Mouse (Mus musculus): ENCODE measurements at regions not wholly inside any gene's neighbourhood (a gene's known extent, or its start where the extent isn't known, plus 50 kb on each side); places are given as distances from the start of the nearest gene placed in this dataset.
A peak's percentile ranks its signal among the peaks of the same experiment; 100 is the strongest.

DNA sequence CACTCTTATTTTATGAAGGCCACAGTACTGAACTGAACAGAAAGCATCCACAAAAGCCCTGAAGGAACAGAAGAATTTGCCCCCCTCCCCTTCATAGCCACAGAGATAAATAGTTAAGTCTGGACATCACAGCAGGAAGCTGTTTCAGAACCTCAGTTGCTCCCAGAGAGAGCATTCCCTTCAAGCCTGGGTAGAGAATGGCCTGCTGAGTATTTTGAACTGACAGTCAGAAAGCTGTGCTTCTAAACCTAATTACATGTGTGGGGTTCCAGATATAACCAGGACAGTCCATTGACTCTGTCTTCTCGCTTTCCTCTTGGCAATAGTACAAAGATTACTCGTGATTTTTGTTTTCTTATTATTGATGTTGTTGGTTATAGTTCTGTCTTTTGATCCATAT, 376.4 kb upstream of the Dph6 start:
- TF ChIP-seq TCF12 (IDR thresholded peaks at IDR 0.05; ENCODE audit: low read depth, low read length), result no peak
- no peak for TF ChIP-seq ZC3H11A (IDR thresholded peaks at IDR 0.05; ENCODE audit: low read depth, low read length)
- TF ChIP-seq SMC3 (IDR thresholded peaks at IDR 0.05; ENCODE audit: low read depth, low read length), result no peak
- TF ChIP-seq MYC (IDR thresholded peaks at IDR 0.05; ENCODE audit: low read depth, low read length), result no peak
- TF ChIP-seq POLR2AphosphoS5 (IDR thresholded peaks at IDR 0.05; ENCODE audit: borderline replicate concordance, low read depth, low read length), result no peak
- TF ChIP-seq GABPA (IDR thresholded peaks at IDR 0.05; ENCODE audit: low read depth, low read length), result no peak
- no peak for TF ChIP-seq POLR2A (IDR thresholded peaks at IDR 0.05; ENCODE audit: control insufficient read depth in 1 of 2, insufficient read depth in 1 of 2, low read depth in 1 of 2, low read length in 2 of 2, poor library complexity in 1 of 2)
- no peak for TF ChIP-seq ETS1 (IDR thresholded peaks at IDR 0.05; ENCODE audit: low read depth, low read length)
- no peak for TF ChIP-seq USF1 (IDR thresholded peaks at IDR 0.05; ENCODE audit: low read depth, low read length)
- TF ChIP-seq ZNF384 (IDR thresholded peaks at IDR 0.05; ENCODE audit: low read depth, low read length), result no peak
- TF ChIP-seq SIN3A (IDR thresholded peaks at IDR 0.05; ENCODE audit: low read length), result no peak
- no peak overlapping the region for H3K27ac ChIP-seq (ENCODE audit: control insufficient read depth, low read depth, low read length)
- no peaks in the 10 kb centered on the region for H3K79me2 ChIP-seq (ENCODE audit: control insufficient read depth, insufficient read depth, low read length, poor library complexity)
- H3K4me3 ChIP-seq (ENCODE audit: control insufficient read depth in 1 of 2, insufficient read depth in 1 of 2, low read depth in 2 of 2, low read length in 2 of 2), result no peak overlapping the region
- H3K4me1 ChIP-seq (ENCODE audit: control insufficient read depth in 1 of 2, insufficient read depth in 2 of 2, low read length in 2 of 2), result peaks cover 0 to 2% of the 10 kb centered on the region in 2 experiments
- no peaks in the 10 kb centered on the region for H3K9me3 ChIP-seq (replicated peaks; ENCODE audit: insufficient read depth, low read length)
- no peak overlapping the region for H3K9ac ChIP-seq (ENCODE audit: control insufficient read depth, low read depth, low read length, poor library complexity, severe bottlenecking)
- peaks cover 0 to 3% of the 10 kb centered on the region in 2 experiments; a peak in 2 of 4 replicates for H3K36me3 ChIP-seq (ENCODE audit: control insufficient read depth in 1 of 2, insufficient read depth in 2 of 2, low read length in 2 of 2)
- no peaks in the 10 kb centered on the region; a peak in 1 of 4 replicates for H3K27me3 ChIP-seq (ENCODE audit: control insufficient read depth in 1 of 2, insufficient read depth in 2 of 2, low read length in 2 of 2)
- no peak for DNase-seq (ENCODE audit: low read depth, low spot score)

DNA sequence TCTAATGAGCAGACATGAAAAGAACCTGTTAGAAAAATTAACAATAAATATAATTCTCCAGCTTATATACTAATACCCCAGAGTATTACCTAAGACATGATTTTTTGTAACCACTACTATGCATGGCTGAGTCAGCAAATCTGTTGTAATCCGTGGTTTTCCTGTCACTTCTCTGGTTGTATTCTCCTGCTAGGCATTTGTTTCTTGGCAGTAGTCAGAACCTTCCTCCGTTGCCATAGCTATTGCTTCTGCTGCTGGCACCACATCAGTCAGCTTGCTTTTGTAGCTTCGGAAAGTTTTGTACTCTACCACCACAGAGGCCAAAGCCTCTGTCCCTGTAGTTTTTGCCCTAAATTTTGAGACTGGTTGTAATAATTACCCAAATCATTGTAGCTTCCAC, 381.4 kb upstream of the Dph6 start:
- Histone ChIP-seq H3K27me3 (ENCODE audit: control insufficient read depth in 1 of 2, insufficient read depth in 2 of 2, low read length in 2 of 2) (no peaks in the 10 kb centered on the region; a peak in 1 of 4 replicates), H3K27ac (ENCODE audit: control insufficient read depth, low read depth, low read length) (no peak overlapping the region), H3K9me3 (replicated peaks; ENCODE audit: insufficient read depth, low read length) (no peaks in the 10 kb centered on the region), H3K9ac (ENCODE audit: control insufficient read depth, low read depth, low read length, poor library complexity, severe bottlenecking) (no peak overlapping the region), H3K4me1 (ENCODE audit: control insufficient read depth in 1 of 2, insufficient read depth in 2 of 2, low read length in 2 of 2) (no peaks in the 10 kb centered on the region), H3K79me2 (ENCODE audit: control insufficient read depth, insufficient read depth, low read length, poor library complexity) (no peaks in the 10 kb centered on the region), H3K36me3 (ENCODE audit: control insufficient read depth in 1 of 2, insufficient read depth in 2 of 2, low read length in 2 of 2) (no peaks in the 10 kb centered on the region), H3K4me3 (ENCODE audit: control insufficient read depth in 1 of 2, insufficient read depth in 1 of 2, low read depth in 2 of 2, low read length in 2 of 2) (no peak overlapping the region)
- DNase-seq (ENCODE audit: low read depth, low spot score), result no peak
- TF ChIP-seq BHLHE40 (IDR thresholded peaks at IDR 0.05; ENCODE audit: borderline replicate concordance, low read depth, low read length) (no peak), MAFK (IDR thresholded peaks at IDR 0.05; ENCODE audit: borderline replicate concordance, low read depth, low read length) (0 out of 2 replicates have a peak, but pooled peaks have one; percentile 19), NELFE (IDR thresholded peaks at IDR 0.05; ENCODE audit: low read depth, low read length) (no peak)

DNA sequence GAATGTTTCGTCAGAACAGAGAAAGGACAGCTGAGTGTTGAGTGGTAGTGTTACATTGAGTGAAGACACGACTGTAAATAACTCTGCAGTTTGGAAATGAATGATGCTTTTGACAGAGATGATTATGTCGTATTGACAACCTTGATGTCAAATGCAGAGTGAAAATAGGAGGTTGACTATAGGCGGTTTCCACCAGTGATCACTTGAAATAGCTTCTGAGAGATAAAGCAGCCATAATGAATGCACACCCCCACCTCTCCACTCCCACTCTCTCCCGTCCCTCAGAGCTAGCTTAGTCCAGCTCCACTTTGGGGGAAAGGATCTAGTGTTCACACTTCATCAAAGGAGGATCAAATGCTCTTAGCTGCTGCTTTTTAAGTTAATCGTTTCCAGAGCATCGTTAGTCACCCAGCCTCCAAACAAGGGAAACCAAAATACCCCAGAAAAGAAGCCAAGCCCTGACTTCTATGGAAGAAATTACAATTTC, 387.6 kb upstream of the Dph6 start:
- Histone ChIP-seq H3K79me2 (ENCODE audit: control insufficient read depth, insufficient read depth, low read length, poor library complexity) (no peaks in the 10 kb centered on the region), H3K4me3 (ENCODE audit: control insufficient read depth in 1 of 2, insufficient read depth in 1 of 2, low read depth in 2 of 2, low read length in 2 of 2) (no peak overlapping the region), H3K9ac (ENCODE audit: control insufficient read depth, low read depth, low read length, poor library complexity, severe bottlenecking) (no peak overlapping the region), H3K27me3 (ENCODE audit: control insufficient read depth in 1 of 2, insufficient read depth in 2 of 2, low read length in 2 of 2) (no peaks in the 10 kb centered on the region), H3K36me3 (ENCODE audit: control insufficient read depth in 1 of 2, insufficient read depth in 2 of 2, low read length in 2 of 2) (no peaks in the 10 kb centered on the region), H3K4me1 (ENCODE audit: control insufficient read depth in 1 of 2, insufficient read depth in 2 of 2, low read length in 2 of 2) (no peaks in the 10 kb centered on the region), H3K9me3 (replicated peaks; ENCODE audit: insufficient read depth, low read length) (no peaks in the 10 kb centered on the region), H3K27ac (ENCODE audit: control insufficient read depth, low read depth, low read length) (no peak overlapping the region)
- DNase-seq (ENCODE audit: low read depth, low spot score), result no peak
- TF ChIP-seq MAX (IDR thresholded peaks at IDR 0.05; ENCODE audit: low read length), result no peak
- no peak for TF ChIP-seq NRF1 (IDR thresholded peaks at IDR 0.05; ENCODE audit: insufficient read depth, low read depth, low read length, poor library complexity, severe bottlenecking)
- TF ChIP-seq TBP (IDR thresholded peaks at IDR 0.05; ENCODE audit: low read depth, low read length), result no peak
- TF ChIP-seq CHD2 (IDR thresholded peaks at IDR 0.05; ENCODE audit: low read length), result no peak
- TF ChIP-seq USF1 (IDR thresholded peaks at IDR 0.05; ENCODE audit: low read depth, low read length), result no peak
- TF ChIP-seq POLR2A (IDR thresholded peaks at IDR 0.05; ENCODE audit: control insufficient read depth in 1 of 2, insufficient read depth in 1 of 2, low read depth in 1 of 2, low read length in 2 of 2, poor library complexity in 1 of 2), result no peak
- no peak for TF ChIP-seq ZKSCAN1 (IDR thresholded peaks at IDR 0.05; ENCODE audit: low read depth, low read length)
- TF ChIP-seq MAZ (IDR thresholded peaks at IDR 0.05; ENCODE audit: low read depth, low read length), result no peak
- no peak for TF ChIP-seq E2F4 (IDR thresholded peaks at IDR 0.05; ENCODE audit: borderline replicate concordance, low read depth, low read length)
- no peak for TF ChIP-seq MAFK (IDR thresholded peaks at IDR 0.05; ENCODE audit: borderline replicate concordance, low read depth, low read length)
- no peak for TF ChIP-seq ETS1 (IDR thresholded peaks at IDR 0.05; ENCODE audit: low read depth, low read length)
- no peak for TF ChIP-seq KAT2A (conservative IDR thresholded peaks at IDR 0.05; ENCODE audit: low read depth, low read length)
- no peak for TF ChIP-seq USF2 (IDR thresholded peaks at IDR 0.05; ENCODE audit: borderline replicate concordance in 1 of 2, insufficient read depth in 1 of 2, low read depth in 1 of 2, low read length in 2 of 2)
- TF ChIP-seq SIN3A (IDR thresholded peaks at IDR 0.05; ENCODE audit: low read length), result no peak
- TF ChIP-seq JUND (IDR thresholded peaks at IDR 0.05; ENCODE audit: low read depth, low read length), result no peak
- TF ChIP-seq POLR2AphosphoS5 (IDR thresholded peaks at IDR 0.05; ENCODE audit: borderline replicate concordance, low read depth, low read length), result no peak
- TF ChIP-seq UBTF (IDR thresholded peaks at IDR 0.05; ENCODE audit: borderline replicate concordance, insufficient read depth, low read depth, low read length), result no peak

Measured in MEL (cell line).